Mouse (Mus musculus) adrenal gland (tissue): Measurements from ENCODE around the gene Mertk.

Source experiments
- intact Hi-C: fragments of 180-260 bp; cut with DNase I; formaldehyde crosslinking; loops from one replicate; pipeline ENCODE4 v1.15.1; 2025

Mertk gene

GRCm38 (mm10) chr2:128817786-128818681 lies 119.3 kb downstream of the Mertk start, which contains the start of gene Tmem87b:
Gene Tmem87b, plus strand, starts transcription at chr2:128818118.
- intact Hi-C loops = no loop called here

GRCm38 (mm10) chr2:128818956-128819643 lies 120.3 kb downstream of the Mertk start:
- intact Hi-C loops = no loop called here

DNA sequence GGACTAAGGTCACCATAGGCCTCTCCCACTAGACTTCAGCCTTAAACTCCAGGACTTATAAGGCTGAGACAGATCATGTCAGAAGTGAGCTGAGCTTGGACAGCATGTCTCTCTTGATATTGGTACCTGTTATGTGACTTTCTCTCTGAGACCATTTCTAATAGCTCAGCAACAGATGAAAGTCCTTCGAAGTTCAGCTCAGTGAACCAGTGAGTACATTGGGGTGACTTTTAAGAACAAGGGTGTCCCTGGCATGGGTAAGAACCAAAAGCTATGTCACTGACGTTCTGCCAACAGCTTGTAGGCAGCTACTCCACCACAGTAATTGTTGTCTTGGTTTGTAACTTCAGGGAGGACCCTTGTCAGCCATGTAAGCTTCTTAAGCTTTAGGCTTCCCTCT lies 121.9 kb downstream of the Mertk start:
- intact Hi-C loops = no loop called here

GRCm38 (mm10) chr2:128823893-128824292 lies 125.1 kb downstream of the Mertk start:
- intact Hi-C loops = no loop called here

DNA sequence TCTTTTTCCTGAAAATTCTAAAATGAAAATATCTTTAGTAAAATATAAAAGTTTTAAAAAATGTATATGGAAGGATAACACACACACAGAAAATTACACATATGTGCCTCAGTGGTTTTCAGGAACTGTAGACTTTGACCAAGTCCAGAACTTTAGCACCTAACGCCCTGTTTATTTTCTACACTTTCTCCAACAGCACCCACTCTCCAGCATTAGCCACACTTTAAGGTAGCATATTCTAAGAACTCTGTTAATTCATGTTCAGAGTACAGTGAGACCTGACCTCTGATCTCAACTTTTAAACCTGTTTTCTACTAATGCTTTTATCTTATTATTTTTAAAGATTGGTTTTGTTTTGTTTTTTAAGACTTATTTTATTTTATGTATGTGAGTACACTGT lies 129.0 kb downstream of the Mertk start:
- intact Hi-C loops = no loop called here

DNA sequence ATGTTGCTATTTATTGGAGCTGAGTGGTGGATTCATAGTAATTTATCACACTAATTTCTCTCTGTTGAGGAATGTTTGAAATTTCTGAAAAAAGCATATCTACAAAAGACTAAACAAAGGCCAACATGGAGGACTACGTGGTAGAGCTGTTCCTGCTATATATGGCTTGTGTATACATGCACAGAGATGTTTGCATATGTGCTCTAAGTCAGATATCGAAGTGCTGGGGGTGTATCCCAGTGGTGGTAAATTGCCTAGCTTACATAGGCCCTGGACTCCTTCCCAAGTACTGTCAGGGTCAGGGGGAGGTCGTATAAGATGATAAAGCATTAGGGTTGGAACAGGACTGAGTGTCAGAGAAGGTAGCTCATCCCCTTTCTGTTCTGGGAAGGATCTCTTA lies 133.9 kb downstream of the Mertk start:
- intact Hi-C loops = no loop called here

GRCm38 (mm10) chr2:128833035-128833434 lies 134.3 kb downstream of the Mertk start:
- intact Hi-C loops = no loop called here

GRCm38 (mm10) chr2:128833435-128833834 lies 134.7 kb downstream of the Mertk start:
- intact Hi-C loops = no loop called here

- intact Hi-C loops = no loop called here
Measured at GRCm38 (mm10) chr2:128837531-128837930, 138.8 kb downstream of the Mertk start.

- intact Hi-C loops = no loop called here
Measured at GRCm38 (mm10) chr2:128838611-128839010, 139.9 kb downstream of the Mertk start.

DNA sequence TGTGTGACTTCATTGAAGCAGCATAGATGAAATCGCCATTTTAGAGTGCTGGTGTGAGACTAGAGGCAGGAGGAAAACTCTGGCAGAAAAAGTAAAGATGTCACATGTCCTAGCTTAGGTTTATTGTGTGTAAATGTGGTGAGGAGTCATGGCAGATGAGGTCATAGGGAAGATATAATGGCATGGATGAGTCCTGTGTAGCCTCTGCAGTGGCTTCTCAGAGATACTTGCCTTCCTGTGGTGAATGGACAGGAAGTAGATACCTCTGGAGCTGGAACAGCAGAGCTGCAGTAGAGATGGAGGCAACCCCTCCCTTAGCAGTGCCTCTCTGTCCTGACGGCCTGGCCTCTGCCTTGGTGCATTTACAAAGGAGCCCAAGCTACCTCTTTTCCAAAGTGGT lies 140.7 kb downstream of the Mertk start:
- intact Hi-C loops = no loop called here

DNA sequence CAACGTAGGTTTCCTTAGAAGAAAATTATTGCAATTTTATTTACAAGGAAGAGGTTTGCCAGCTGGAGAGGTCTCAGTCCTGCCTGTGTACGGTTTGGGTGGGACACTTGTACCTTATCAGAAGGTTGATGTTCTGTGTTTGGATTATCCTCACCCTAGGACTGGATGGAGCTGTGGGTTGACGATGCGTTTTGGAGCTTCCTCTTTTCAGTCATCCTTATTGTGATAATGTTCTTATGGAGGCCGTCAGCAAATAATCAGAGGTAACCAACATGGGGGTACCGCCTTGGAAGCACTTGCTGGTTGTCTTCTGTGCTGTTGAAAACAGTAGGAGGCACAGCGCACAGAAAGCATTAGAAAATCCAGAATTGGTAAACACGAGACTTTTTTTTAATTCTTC lies 143.7 kb downstream of the Mertk start:
- intact Hi-C loops = no loop called here

GRCm38 (mm10) chr2:128850036-128850435 lies 151.3 kb downstream of the Mertk start:
- intact Hi-C loops = no loop called here
